Mouse (Mus musculus): ENCODE results near the gene St6galnac3. TPM values are rescaled to one million over a fixed set of nuclear protein-coding genes. Genes with fewer than 3 reads are reported as not detected.
A peak's percentile ranks its signal among the peaks of the same experiment; 100 is the strongest.

St6galnac3 gene
- polyA plus RNA-seq, 2 experiments = 20.7 to 36.0 TPM

DNA sequence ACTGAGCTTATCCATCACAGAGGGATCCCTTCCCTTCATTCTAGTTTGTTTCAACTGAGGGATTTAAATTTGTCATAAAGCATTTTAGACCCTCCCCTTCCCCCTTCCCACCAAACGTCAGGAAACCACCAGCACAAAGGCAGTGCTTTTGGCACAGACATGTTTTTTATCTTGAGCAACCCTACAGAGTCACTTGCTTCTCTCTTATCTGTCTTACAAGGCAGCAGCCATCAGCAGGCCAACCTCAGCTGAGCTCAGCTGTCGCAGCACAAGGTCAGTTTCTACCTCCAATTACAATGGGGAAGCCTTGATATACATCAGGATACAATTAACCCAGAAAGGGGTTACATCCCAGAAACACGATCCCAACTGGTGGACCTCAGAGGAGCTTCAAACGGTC lies 33.4 kb downstream of the St6galnac3 start:
- H3K4me1 ChIP-seq (ENCODE audit: control insufficient read depth, insufficient read depth, low read length) = peaks cover 33% of the 10 kb centered on the region
- no peak for DNase-seq (ENCODE audit: low spot score)
- WGBS = 23% methylated on average over 4 of the region's 4 CpGs

DNA sequence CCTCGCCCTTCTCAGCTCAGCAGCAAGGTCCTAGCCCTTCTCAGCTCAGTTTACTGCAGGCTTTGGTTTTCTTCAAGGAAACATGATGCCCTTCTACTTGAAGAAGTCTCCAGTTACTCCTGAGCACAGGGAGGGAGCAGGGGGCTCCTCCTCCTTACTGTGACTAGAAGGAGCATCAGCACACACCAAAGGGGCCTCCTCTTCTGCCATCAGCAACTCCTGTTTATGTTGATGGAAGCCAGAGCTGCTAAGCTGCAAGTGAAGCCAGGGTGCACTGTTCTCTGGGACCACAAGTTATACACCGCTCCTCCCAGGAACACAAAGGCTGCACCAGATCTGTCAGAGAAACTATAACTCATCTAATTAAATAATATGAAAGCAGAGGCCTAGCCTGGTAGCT lies 34.4 kb downstream of the St6galnac3 start:
- H3K4me2 ChIP-seq (replicated peaks; ENCODE audit: low read depth, low read length, severe bottlenecking) = no peak overlapping the region
- no peak overlapping the region for H3K9ac ChIP-seq (ENCODE audit: low read depth, low read length, severe bottlenecking)
- DNase-seq (ENCODE audit: low spot score) = no peak
- H3K36me3 ChIP-seq (ENCODE audit: control insufficient read depth, insufficient read depth, low read length) = no peaks in the 10 kb centered on the region
- H3K27me3 ChIP-seq (ENCODE audit: control insufficient read depth, insufficient read depth, low read length) = no peaks in the 10 kb centered on the region
- H3K9me3 ChIP-seq (ENCODE audit: control insufficient read depth, low read length) = no peaks in the 10 kb centered on the region
- WGBS = 28% methylated on average over 2 of the region's 2 CpGs
- H3K27ac ChIP-seq (replicated peaks; ENCODE audit: low read depth, low read length) = no peak overlapping the region; the same call in none of the 2 replicates
- peaks cover 33% of the 10 kb centered on the region for H3K4me1 ChIP-seq (ENCODE audit: control insufficient read depth, insufficient read depth, low read length)
- no peak overlapping the region for H3K4me3 ChIP-seq (replicated peaks; ENCODE audit: low read length)
- no peak for ATAC-seq (ENCODE audit: low FRiP score, low read depth)
- TF ChIP-seq POLR2A (IDR thresholded peaks at IDR 0.05; ENCODE audit: borderline replicate concordance, extremely low read depth, insufficient read depth, insufficient read length) = no peak

More for the DNA sequence above, 33.4 kb downstream of the St6galnac3 start:
- ATAC-seq (ENCODE audit: low FRiP score, low read depth) = no peak
- H3K9me3 ChIP-seq (ENCODE audit: control insufficient read depth, low read length) = no peaks in the 10 kb centered on the region
- no peak overlapping the region for H3K4me2 ChIP-seq (replicated peaks; ENCODE audit: low read depth, low read length, severe bottlenecking)
- no peak overlapping the region for H3K27ac ChIP-seq (replicated peaks; ENCODE audit: low read depth, low read length)
- H3K27me3 ChIP-seq (ENCODE audit: control insufficient read depth, insufficient read depth, low read length) = no peaks in the 10 kb centered on the region
- no peak overlapping the region for H3K4me3 ChIP-seq (replicated peaks; ENCODE audit: low read length)
- H3K36me3 ChIP-seq (ENCODE audit: control insufficient read depth, insufficient read depth, low read length) = no peaks in the 10 kb centered on the region
- no peak overlapping the region for H3K9ac ChIP-seq (ENCODE audit: low read depth, low read length, severe bottlenecking)
- no peak for TF ChIP-seq POLR2A (IDR thresholded peaks at IDR 0.05; ENCODE audit: borderline replicate concordance, extremely low read depth, insufficient read depth, insufficient read length)

DNA sequence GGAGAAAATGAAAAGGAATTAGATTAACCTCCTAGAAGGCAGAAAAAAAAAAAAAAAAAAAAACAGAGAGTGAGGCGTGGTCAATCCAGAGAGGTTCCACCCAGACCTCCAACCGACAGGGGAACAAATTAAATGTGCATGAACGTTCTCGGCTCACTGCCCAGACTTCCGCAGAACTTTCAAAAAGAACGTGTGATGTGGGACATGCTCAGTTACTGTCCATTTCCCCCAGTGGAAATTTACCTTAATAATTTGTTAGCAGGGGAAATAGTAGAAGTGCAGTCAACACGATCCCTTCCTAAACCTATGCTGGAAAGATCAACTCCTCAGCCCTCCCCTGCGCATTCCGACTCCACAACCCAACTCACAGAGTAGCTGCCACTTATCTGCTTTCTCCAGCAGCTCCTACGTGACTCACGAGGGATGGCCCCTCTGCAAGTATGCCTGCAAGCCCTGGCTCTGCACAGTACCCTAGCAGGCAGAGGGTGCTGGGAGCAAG lies 35.1 kb downstream of the St6galnac3 start:
- no peak for TF ChIP-seq POLR2A (IDR thresholded peaks at IDR 0.05; ENCODE audit: borderline replicate concordance, extremely low read depth, insufficient read depth, insufficient read length)
- no peaks in the 10 kb centered on the region for H3K36me3 ChIP-seq (ENCODE audit: control insufficient read depth, insufficient read depth, low read length)
- no peaks in the 10 kb centered on the region for H3K9me3 ChIP-seq (ENCODE audit: control insufficient read depth, low read length)
- WGBS = 30% methylated on average over 11 of the region's 11 CpGs
- DNase-seq (ENCODE audit: low spot score) = peak; percentile 80
- H3K9ac ChIP-seq (ENCODE audit: low read depth, low read length, severe bottlenecking) = no peak overlapping the region
- H3K27ac ChIP-seq (replicated peaks; ENCODE audit: low read depth, low read length) = no peak overlapping the region; the same call in 1 of the 2 replicates
- no peak overlapping the region for H3K4me3 ChIP-seq (replicated peaks; ENCODE audit: low read length)
- peak overlapping the region; percentile 16; the same call in 1 of the 2 replicates for H3K4me2 ChIP-seq (replicated peaks; ENCODE audit: low read depth, low read length, severe bottlenecking)
- H3K27me3 ChIP-seq (ENCODE audit: control insufficient read depth, insufficient read depth, low read length) = no peaks in the 10 kb centered on the region
- peaks cover 33% of the 10 kb centered on the region for H3K4me1 ChIP-seq (ENCODE audit: control insufficient read depth, insufficient read depth, low read length)
- peak; percentile 83 for ATAC-seq (ENCODE audit: low FRiP score, low read depth)

DNA sequence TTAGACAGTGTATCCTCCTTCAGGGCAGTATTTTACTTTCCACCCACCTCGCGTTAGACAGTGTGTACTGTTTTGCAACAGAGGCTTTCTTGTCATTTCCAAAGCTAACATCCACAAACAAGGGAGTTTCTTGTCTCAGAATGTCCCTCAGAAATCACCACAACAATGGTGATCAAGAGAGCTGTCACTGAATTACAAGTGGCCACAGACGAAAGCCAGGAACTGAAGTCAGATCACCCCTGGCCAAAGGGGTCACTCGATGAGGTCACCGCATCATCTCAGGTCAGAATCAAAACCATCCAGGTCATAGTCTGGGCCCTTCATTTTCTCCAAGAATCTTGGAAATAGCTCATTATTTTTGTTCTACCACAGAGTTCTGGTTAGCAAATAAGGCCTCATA lies 37.1 kb downstream of the St6galnac3 start:
- ATAC-seq (ENCODE audit: low FRiP score, low read depth) = no peak
- WGBS = 74% methylated on average over 5 of the region's 5 CpGs

DNA sequence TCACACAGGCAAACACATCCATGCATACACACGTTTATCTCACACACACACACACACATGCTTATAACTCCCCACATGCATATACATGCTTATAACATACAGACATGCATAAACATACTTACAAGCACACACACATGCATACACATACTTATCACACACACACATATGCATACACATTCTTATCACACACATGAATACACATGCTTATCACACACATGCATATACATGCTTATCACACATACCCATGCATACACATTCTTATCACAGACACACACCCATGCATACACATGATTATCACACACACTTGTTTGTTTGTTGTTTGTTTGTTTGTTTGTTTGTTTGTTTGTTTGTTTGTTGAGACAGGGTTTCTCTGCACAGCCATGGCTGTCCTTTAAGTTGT lies 40.1 kb downstream of the St6galnac3 start:
- Histone ChIP-seq H3K36me3 (ENCODE audit: control insufficient read depth, insufficient read depth, low read length) (no peaks in the 10 kb centered on the region), H3K4me2 (replicated peaks; ENCODE audit: low read depth, low read length, severe bottlenecking) (no peak overlapping the region), H3K4me1 (ENCODE audit: control insufficient read depth, insufficient read depth, low read length) (peaks cover 7% of the 10 kb centered on the region), H3K9me3 (ENCODE audit: control insufficient read depth, low read length) (no peaks in the 10 kb centered on the region), H3K4me3 (replicated peaks; ENCODE audit: low read length) (no peak overlapping the region), H3K27ac (replicated peaks; ENCODE audit: low read depth, low read length) (no peak overlapping the region), H3K27me3 (ENCODE audit: control insufficient read depth, insufficient read depth, low read length) (no peaks in the 10 kb centered on the region), H3K9ac (ENCODE audit: low read depth, low read length, severe bottlenecking) (no peak overlapping the region)
- DNase-seq (ENCODE audit: low spot score) (no peak), ATAC-seq (ENCODE audit: low FRiP score, low read depth) (no peak)
- TF ChIP-seq POLR2A (IDR thresholded peaks at IDR 0.05; ENCODE audit: borderline replicate concordance, extremely low read depth, insufficient read depth, insufficient read length) = no peak
- WGBS = 96% methylated on average over 1 of the region's 1 CpGs

More for the DNA sequence above, 37.1 kb downstream of the St6galnac3 start:
- Histone ChIP-seq H3K27me3 (ENCODE audit: control insufficient read depth, insufficient read depth, low read length) (no peaks in the 10 kb centered on the region), H3K36me3 (ENCODE audit: control insufficient read depth, insufficient read depth, low read length) (no peaks in the 10 kb centered on the region), H3K9ac (ENCODE audit: low read depth, low read length, severe bottlenecking) (no peak overlapping the region), H3K27ac (replicated peaks; ENCODE audit: low read depth, low read length) (no peak overlapping the region), H3K9me3 (ENCODE audit: control insufficient read depth, low read length) (no peaks in the 10 kb centered on the region), H3K4me3 (replicated peaks; ENCODE audit: low read length) (no peak overlapping the region), H3K4me2 (replicated peaks; ENCODE audit: low read depth, low read length, severe bottlenecking) (no peak overlapping the region), H3K4me1 (ENCODE audit: control insufficient read depth, insufficient read depth, low read length) (peaks cover 29% of the 10 kb centered on the region)
- TF ChIP-seq POLR2A (IDR thresholded peaks at IDR 0.05; ENCODE audit: borderline replicate concordance, extremely low read depth, insufficient read depth, insufficient read length) = no peak
- no peak for DNase-seq (ENCODE audit: low spot score)

Measured in limb, embryonic 14.5 days (tissue).